Mouse (Mus musculus) thymus, postnatal 36 days (tissue): ENCODE data around the gene Med13l.
"Not testable (repeated sequence)": the region's sequence is repeated elsewhere in the genome, so short reads cannot be mapped to it uniquely, and the experiment has no call there.

Experiments used
- DNase-seq, 2 experiments: peaks; one replicate each; pipeline ENCODE4 v3.0.0; 2022; ENCODE audit warnings: mixed read lengths in 2 of 2

Gene Med13l

DNA sequence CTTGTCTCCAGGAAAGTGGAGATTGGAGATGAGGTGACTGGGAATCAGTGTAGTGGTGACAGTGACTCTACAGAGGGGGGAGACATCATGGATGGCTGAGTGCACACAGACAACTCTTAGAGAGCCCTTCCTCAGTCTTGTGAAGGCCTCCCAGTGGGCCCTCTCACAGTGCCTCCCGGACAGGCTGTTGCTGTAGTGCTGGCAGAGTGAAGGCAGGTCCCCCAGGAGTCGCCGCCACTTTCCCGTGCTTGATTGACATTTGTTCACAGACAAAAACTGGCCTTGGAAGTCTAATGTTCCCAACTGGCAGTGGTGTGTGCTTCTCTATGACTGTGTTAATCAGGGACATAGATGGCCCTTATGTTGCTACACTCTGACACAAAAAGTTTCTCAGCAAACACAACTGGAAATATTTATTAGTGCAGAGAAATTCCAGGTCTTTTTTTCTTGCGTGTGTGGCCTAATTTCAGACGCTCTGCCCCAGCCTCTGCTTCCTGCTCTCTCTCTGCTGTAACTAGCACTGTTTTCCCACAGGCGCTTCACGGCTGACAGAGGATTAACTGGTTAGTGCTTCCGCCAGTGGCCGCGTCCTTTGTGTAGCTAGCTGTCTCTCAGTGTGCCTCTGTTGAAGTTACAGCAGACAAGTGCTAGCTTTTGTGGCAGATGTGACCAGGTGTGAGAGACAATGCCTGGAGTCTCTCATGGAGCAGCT lies 75.2 kb downstream of the Med13l start:
- peak in 1 of 2 experiments; percentile 26 for DNase-seq

DNA sequence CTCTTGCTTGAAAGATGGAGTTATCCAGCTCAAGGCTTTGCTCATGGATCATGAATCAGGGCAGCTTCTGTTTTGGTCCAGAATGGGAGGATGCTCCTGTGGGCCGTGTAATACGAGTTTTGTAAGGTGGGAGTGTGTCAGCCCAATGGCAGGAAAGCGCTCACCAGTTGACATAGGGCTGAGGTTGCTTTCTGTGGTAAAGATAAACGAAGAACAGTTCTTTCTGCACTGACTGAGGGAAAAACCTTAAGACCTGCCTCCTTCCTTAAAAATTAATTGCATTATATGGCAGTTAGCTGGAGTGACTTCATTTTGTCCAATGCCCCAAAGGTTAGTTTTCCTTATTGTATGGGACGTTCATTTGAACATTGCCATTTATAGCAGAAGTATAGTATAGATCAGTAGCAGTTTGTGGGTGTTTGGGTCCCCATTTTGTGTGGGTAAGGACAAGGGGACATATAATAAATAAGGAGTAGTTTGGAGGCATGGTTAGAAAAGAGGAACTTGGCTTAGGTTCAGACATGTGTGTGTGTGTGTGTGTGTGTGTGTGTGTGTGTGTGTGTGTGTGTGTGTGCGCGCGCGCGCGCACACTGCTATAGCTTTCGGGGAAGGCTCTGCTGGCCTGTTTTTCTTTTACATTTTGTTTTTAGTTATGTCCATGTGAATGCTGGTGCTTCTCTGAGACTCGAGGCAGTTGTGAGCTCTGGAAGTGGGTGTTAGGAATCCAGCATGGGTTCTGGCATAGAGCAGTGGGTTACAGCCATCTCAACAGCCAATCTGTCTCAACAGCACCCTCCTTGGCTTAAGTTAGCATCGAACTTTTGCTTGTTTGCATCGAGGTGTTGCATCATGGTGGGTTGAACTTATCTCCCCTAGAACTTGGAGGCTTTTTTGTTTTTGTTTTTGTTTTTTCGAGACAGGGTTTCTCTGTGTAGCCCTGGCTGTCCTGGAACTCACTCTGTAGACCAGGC lies 76.2 kb downstream of the Med13l start:
- DNase-seq: no peak

DNA sequence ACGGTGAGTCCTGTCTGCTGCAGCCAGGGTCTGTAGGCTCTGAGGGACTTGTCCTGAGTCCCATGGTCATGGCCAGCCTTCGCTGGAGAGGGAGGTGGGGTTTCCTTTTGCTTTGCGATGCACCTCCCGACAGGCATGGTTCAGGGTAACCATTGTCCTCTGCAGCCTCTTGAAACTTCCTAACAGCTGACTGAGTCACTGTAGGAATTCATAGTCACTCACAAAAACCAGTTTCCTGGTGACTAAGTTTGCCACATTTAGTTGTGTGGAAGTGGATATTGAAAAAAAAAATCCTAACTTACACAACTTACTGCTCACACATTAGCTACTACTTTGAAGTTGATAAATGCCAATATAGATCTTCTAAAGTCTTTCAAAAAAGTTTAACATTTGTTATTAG lies 77.5 kb downstream of the Med13l start:
- no peak for DNase-seq

DNA sequence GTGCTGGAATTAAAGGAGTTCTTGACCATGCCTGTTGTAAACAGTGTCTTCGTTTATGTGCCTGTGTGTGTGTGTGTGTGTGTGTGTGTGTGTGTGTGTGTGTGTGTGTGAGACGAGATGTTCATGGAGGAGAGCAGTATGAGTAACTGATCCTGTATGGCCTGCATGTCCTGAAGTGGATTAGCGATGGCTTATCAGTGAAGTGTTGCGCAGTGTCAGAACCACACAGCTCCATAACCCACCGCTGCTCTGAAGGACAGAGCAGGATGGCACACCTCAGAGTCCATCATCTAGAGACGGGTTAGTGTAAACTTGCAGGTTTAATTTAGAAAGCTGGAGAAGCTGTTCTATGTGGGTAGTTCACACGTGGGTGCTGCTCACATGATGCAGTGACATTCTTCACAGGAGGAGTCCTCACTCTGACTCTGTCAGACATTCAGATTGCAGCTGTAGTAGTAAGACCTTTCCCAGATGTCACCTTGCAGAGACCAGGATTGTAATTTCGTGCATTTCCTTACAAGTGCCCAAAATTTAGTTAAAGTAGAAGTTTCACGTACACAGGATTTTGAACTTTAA lies 78.1 kb downstream of the Med13l start:
- DNase-seq: no peak

DNA sequence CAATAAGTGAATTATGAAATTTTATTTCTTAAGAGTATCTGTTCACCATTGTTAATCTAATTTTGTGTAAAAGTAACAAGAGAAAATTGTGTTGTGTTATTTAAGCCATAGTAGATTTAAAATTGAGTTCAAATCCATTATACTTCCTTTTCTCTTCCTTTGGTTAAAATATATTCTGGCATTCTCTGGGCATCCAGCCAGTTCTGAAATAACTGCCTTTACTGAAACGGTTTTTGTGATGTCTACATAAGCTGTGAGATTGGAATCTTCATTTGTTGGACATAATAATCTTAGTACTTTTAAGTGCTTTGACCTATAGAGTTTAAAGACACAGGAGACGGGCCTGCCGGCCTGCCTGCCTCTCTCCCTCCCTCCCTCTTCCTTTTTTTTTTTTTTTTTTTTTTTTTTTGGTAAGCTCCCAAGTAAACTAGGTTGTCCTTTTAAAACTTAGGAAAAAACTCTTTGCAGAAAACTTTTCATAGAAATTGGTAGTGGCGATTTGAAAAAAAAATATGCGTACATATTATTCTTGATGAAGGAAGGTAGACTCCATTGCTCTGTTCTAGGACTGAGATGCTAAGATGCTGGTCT lies 78.7 kb downstream of the Med13l start:
- DNase-seq: no peak

DNA sequence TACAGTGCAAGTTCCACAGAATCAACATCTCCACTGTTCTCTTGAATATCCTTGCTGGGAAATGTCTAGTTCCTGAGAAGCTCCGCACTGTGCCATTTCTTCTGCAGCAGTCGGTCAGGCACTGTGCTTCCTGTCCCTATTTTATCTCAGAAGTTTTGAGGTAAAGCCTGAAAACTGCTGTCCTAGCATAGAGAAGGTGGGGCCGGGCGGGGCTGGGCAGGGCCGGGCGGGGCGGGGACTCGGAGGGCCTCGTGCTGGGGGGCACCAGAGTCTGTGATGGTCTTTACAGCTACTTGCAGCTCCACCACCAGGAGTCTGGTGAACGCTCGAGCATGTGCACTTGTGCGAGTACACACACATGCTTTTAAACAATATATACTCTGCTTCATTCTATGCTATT lies 83.6 kb downstream of the Med13l start:
- no peak for DNase-seq

DNA sequence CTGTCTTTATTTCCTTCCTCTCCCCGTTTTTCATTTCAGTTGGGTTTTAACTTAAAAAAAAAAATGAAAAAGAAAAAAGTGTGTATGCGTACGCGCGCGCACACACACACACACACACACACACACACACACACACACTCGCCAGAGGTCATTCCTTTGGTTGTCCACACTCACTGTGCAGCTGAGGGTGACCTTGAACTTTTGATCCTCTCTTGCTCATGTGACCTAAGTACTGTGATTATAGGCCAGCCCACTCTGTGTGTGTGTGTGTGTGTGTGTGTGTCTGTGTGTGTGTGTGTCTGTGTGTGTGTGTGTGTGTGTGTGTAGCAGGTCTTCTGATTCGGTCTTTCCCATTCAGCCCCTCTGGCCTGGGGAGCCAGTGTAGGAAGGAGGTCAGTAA lies 84.0 kb downstream of the Med13l start:
- DNase-seq: no peak

DNA sequence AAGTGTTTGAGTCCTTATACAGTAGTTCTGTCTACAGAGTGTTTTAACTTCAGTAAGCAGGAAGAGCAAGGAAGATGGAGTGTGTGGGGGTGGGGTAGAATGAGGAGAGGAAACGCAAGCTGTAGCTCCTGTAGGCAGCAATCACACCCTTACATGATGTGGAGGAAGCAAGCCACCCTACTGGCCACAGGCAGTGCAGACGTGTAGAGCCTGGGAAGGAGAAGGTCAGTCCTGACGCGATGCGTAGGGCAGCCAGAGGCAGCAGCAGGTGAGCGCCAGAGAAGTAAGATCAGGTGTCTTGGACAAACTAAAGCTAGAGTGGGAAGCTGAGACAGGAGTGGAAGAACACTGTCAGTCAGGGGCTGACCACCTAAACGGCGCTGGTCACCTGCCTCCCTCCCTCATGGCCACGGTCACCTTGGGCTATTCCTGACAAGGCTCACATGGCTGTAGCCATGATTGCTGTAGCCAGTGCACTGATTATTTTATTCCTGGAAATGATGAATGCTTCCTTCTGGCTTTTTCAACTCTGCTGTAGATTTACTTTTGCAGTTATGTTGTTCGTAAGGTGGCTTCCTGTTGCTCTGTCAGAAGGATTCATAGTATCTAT lies 84.8 kb downstream of the Med13l start:
- DNase-seq: peak; percentile 22 to 47

DNA sequence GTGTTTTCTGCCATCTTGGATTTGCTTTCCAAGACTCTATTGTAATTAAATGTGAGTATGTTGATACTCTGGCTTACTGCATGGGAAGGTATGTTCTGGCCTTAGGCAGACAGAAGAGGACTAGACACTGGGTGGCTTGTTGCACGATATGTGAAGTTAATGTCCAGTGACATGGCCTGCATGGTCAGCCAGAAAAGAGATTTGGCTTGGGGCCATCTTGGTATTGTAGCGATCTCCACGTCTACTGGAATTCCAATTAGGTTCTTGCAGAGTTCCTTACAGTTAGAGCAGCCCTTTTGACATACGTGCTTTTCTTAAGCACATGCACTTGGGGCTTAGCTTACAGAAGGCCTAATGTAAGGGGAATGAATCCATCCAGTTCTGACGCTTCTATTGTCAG lies 86.4 kb downstream of the Med13l start:
- DNase-seq: no peak

DNA sequence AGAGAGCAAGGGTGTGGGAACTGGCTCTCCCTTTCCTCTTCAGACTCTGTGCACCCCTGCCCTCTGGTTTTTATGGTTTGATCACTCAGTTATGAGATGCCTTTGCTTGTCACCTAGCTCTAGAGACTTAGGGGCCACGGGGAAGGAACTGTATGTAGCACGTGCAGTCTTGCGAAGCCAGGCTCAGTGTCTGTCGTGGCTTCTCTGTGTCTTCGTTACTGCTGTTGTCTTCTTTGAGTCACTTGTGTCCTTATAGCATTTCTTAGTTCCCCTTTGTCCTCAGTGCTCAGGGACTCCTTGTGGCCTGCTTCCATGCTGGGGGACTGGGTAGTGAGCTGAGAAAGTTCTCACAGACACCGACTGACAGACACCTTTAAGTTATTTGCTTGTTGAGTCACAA lies 86.9 kb downstream of the Med13l start:
- no peak for DNase-seq

DNA sequence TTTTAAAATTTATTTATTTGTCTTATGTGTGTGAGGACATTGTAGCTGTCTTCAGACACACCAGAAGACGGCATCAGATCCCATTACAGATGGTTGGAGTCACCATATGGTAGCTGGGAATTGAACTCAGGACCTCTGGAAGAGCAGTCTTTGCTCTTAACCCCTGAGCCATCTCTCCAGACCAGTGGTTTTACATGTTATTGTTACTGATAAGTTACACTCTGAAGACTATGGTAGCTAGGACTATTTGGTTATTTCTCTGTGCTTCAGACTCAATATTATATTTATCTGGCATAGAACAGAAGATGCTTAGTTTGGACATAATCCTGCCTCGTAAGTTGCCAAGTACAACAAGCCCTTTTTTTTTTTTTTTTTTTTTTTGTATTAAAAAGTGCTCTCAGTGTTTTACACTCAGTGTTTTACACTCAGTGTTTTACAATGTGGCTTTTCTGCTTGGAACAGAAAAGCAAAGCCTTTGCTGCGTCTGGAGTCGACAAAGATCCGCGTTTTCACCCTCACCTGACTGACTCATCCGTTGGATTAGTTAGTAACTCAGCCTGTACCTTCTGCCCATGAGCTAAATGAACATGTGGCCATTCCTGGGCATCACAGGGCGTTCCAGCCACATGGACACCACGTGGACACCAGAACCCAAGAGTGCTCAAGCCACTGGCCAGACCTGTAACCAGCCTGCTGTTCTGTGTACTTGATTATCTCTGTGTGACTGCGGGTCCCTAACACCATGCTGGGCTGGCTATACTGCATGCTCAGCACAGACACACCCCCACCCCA lies 88.9 kb downstream of the Med13l start:
- DNase-seq: no peak

DNA sequence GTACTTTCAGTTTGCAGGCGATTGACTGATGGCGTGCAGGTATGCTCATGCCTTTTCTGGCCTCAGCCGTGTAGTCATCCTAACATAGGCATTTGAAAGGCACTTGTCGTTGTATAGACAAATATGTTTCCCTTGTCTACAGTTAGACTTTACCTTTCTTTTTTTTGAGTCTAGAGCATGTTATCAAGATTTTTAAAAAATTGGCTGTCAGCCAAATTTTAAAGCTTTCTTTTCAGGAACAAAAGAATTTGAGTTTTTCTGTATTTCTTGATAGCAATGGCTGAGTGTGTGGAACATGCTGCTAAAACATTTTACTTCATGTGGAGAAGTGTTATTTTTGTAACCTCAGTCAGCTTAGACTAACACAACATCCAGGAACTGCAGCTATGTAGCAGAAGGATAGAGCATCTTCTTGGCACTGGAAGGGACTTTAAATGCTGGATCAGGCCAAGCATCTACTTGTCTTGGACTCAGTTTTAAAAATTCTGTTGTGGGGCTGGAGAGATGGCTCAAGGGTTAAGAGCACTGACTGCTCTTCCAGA lies 89.6 kb downstream of the Med13l start:
- no peak for DNase-seq

DNA sequence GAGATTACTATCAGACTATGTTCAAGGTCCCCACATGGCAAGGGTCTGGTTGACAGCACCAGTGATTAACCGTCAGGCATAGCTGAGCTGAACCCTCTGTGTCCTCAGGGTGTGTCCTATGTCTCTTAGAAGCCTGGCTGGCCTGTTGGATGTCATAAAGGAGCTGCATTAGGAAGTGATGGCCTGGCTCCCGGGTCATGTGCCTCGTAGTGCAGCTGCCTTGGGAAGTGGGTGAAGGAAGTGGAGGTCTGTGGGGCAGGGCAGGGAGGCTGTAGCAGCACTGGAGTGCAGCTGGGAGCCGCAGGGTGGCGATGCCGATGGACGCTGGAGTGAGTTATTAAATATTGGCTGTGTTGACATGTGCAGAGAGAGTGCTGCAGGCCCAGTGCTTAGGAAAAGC lies 90.3 kb downstream of the Med13l start:
- DNase-seq: no peak

DNA sequence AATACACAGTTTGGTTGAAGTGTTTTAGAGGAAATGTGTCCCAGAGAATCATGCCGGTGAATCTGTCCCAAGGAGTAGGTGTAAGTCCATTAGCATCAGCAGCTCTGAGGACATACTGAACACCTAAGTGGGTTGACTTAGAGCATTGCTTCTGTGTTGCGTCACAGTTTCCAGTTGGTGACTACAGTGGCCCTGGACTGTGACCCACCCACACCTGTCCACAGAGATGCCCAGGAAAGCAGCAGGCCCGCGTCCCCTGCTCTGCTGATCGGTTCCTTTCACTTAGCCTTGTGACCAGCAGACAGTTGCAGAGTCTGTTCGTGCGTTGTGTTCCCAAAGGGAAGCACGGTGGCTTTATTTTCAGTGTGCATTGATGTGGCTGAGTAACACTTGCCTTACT lies 92.1 kb downstream of the Med13l start:
- DNase-seq: no peak

DNA sequence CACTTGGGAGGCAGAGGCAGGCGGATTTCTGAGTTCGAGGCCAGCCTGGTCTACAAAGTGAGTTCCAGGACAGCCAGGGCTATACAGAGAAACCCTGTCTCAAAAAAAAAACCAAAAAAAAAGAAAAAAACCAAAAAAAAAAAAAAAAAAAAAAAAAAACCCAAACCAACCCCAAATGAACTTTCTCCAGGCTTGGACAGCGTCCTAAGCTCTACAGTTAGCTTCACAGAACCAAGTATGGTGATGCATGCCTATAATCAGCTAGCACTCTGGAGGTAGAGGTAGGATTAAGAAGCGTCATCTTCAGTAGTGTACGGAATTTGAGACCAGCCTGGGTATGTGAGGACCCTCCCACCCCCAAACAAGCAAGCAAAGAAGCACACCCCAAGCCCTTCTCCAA lies 92.6 kb downstream of the Med13l start:
- DNase-seq: not testable (repeated sequence)

DNA sequence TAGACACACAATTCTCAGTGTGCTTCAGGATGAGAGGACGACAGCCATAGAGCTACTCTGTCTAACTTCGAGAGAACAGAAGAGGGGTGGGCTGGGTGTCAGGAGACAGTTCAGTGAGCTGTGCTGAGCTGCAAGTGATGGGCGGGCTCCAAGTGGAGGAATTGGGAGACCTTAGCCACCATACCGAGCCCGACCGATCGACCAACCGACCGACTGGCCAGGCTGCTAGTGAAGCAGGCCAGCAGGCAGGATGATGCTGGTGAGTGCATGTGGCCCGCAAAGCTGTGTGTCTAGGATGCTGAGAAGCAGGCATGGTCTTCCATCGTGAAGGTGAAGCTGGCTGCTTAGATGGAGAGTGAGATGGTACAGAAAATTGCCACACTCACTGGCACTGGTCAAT lies 94.1 kb downstream of the Med13l start:
- no peak for DNase-seq

DNA sequence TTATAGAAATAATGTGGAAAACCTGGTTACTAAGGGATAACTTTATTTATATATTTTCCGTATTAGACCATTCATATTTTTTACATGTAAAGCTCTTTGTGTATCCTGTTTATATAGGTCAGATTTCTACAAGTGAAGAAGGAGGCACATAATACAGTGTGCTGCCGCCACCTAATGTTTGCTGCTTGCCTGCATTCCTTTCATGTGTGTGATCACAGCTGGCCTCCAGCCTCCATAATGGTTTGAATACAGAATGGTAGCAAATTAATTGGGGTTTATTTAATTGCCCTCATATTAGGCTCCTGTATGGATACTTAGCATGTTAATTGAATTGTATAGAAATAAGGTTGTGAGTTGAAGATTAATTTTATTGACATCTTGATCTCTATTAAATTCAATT lies 94.5 kb downstream of the Med13l start:
- DNase-seq: peak; percentile 56 to 57

DNA sequence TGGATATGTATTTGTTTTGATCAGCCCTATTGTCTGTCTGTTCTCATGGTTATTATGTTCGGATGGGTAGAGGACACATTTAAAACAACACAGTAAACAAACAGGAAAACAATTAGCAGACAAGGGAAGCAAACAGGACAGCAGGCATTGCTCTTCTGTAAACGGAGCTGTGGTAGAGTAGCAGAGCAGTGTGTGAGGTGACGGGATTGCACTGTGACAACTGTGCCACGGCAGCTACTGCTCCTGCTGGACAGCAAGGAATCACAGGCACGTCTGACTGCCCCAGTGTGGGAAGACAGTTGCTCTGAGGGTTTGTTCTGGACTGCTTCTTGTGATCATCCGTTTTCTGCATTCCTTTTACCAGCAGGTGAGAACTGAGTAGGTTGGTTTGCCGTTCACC lies 94.9 kb downstream of the Med13l start:
- DNase-seq: no peak

DNA sequence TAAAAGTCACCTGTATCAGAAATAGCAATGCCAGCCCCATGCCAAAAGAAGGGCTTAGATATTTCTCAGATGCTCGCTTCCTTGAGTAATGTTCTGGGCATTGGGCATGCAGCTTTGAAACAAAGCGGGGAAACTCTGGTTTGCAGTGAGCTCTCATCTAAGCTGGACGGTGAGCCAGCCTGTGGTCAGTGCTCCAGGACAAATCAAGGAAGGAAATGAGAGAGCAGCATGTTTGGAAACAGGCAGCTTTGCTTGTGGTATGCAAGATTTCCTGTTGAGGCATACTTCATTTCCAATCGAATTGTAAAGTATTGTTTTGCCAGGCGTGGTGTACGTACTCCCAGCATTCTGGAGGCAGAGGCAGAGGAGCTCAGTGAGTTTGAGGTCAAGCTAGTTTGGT lies 95.5 kb downstream of the Med13l start:
- no peak for DNase-seq

DNA sequence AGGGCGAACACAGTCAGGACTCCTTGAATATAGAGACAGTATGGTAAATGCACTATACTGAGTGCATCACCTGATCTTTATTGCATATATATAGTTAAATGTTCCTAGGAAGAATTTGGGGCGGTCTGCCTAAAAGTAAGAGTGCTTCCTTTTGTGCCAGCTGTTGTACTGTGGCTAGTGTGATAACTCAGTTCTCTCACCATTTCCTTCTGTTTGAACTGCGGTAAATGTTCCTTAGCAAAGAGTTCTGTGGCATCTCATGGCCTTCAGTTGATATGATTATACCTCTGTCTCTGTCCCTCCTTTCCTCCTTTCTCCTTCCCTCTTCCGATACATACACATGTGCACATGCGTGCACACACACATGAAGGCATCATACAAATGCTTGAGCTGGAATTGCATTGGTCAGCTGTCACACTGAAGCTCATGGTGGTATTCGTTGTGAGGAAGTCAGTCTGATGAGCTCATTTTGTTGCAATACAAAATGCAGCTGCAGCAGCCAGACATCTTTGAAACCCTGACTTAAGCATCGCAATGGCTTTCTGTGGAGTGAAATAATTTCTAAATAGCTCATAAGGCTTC lies 97.9 kb downstream of the Med13l start:
- no peak for DNase-seq

DNA sequence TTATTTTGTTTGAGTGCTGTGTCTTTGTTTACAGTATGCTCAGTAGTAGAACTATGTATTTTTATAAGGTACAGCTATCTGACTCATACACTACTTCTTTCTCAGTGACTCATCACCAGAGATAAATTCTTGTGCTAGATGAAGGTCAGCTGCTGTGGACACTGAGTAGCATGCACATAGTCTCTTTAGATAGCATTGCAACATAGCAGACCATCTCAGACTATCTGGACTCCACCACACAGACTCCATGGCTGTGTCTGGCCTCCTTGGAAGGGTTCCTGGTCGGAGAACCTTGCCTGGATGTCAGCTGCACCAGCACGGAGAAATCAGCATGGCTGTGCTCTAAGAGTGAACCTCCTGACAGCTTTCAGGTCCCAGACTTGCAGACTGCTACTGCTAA lies 99.2 kb downstream of the Med13l start:
- no peak for DNase-seq
